Comparison of ENCODE assay signal across 17 mouse cellular contexts in genomic region chr15:32718964-32719311, GRCm38 (mm10).
DNase-seq lines count a peak whose midpoint lies in the region; ATAC-seq and TF ChIP-seq lines count a peak whose summit lies in the region.
"Had no signal": no experiment of that assay in that cellular context is flagged by ENCODE, and none has a peak within 500 bp of the region (broad histone marks: within the 10 kb centered on the region; RNA-seq: fewer than 3 reads in every experiment).

No protein-coding gene starts in this region.

- no peaks in the 10 kb centered on the region for H3K36me3 ChIP-seq in hindbrain, embryonic 13.5 days
- no peaks in the 10 kb centered on the region for H3K36me3 ChIP-seq in hindbrain, embryonic 11.5 days (ENCODE audit: control insufficient read depth, insufficient read depth, low read length)
- no peaks in the 10 kb centered on the region for H3K36me3 ChIP-seq in neural tube, embryonic 11.5 days (ENCODE audit: control insufficient read depth, insufficient read depth, low read length)
- no peaks in the 10 kb centered on the region for H3K36me3 ChIP-seq in forebrain, embryonic 16.5 days (ENCODE audit: control insufficient read depth, insufficient read depth)
- no peaks in the 10 kb centered on the region for H3K36me3 ChIP-seq in neural tube, embryonic 14.5 days (ENCODE audit: control insufficient read depth, insufficient read depth, low read length)
- H3K36me3 ChIP-seq: embryonic facial prominence, embryonic 13.5 days; midbrain, embryonic 12.5 days had no signal

- peak; percentile 24; the same call in 1 of the 2 replicates for ATAC-seq in hindbrain, embryonic 13.5 days (ENCODE audit: low FRiP score)
- ATAC-seq in hindbrain, embryonic 11.5 days (ENCODE audit: low FRiP score), result no peak; the same call in 1 of the 2 replicates
- 0 out of 2 replicates have a peak, but pooled peaks have one; percentile 31 for ATAC-seq in neural tube, embryonic 11.5 days (ENCODE audit: insufficient read depth, low FRiP score, low TSS enrichment)
- ATAC-seq in forebrain, embryonic 16.5 days, result peak; percentile 36; the same call in 1 of the 2 replicates
- ATAC-seq in neural tube, embryonic 14.5 days (ENCODE audit: low read depth), result peak; percentile 58
- ATAC-seq: CD4-positive, CD25-positive, alpha-beta regulatory T cell, adult 4 months had no signal

- no peak overlapping the region for H3K4me3 ChIP-seq in hindbrain, embryonic 13.5 days
- no peak overlapping the region for H3K4me3 ChIP-seq in hindbrain, embryonic 11.5 days (ENCODE audit: low read depth, low read length)
- no peak overlapping the region for H3K4me3 ChIP-seq in neural tube, embryonic 11.5 days (ENCODE audit: low read depth, low read length)
- H3K4me3 ChIP-seq in forebrain, embryonic 16.5 days (replicated peaks; ENCODE audit: low read length), result no peak overlapping the region
- H3K4me3 ChIP-seq in neural tube, embryonic 14.5 days (ENCODE audit: low read depth, low read length), result no peak overlapping the region
- no peak overlapping the region for H3K4me3 ChIP-seq in lung, adult 2 months (replicated peaks; ENCODE audit: extremely low read depth, low read depth, low read length)
- H3K4me3 ChIP-seq: embryonic facial prominence, embryonic 13.5 days; midbrain, embryonic 12.5 days; myocyte had no signal

- no peaks in the 10 kb centered on the region for H3K9me3 ChIP-seq in hindbrain, embryonic 13.5 days
- no peaks in the 10 kb centered on the region for H3K9me3 ChIP-seq in hindbrain, embryonic 11.5 days (ENCODE audit: control insufficient read depth, low read length)
- no peaks in the 10 kb centered on the region for H3K9me3 ChIP-seq in neural tube, embryonic 11.5 days (ENCODE audit: control insufficient read depth, low read length)
- no peaks in the 10 kb centered on the region for H3K9me3 ChIP-seq in forebrain, embryonic 16.5 days (ENCODE audit: control insufficient read depth, low read length)
- no peaks in the 10 kb centered on the region for H3K9me3 ChIP-seq in neural tube, embryonic 14.5 days (ENCODE audit: control insufficient read depth, low read length)
- H3K9me3 ChIP-seq: embryonic facial prominence, embryonic 13.5 days; midbrain, embryonic 12.5 days had no signal

- no peak for TF ChIP-seq POLR2A in lung, adult 2 months (IDR thresholded peaks at IDR 0.05; ENCODE audit: borderline replicate concordance, extremely low read depth, low read depth, low read length)

- H3K27me3 ChIP-seq in hindbrain, embryonic 13.5 days, result no peaks in the 10 kb centered on the region
- H3K27me3 ChIP-seq in hindbrain, embryonic 11.5 days (ENCODE audit: control insufficient read depth, insufficient read depth, low read length), result no peaks in the 10 kb centered on the region
- no peaks in the 10 kb centered on the region for H3K27me3 ChIP-seq in neural tube, embryonic 11.5 days (ENCODE audit: control insufficient read depth, insufficient read depth, low read length)
- no peaks in the 10 kb centered on the region for H3K27me3 ChIP-seq in forebrain, embryonic 16.5 days (replicated peaks; ENCODE audit: control insufficient read depth, insufficient read depth, low read length)
- H3K27me3 ChIP-seq in neural tube, embryonic 14.5 days (ENCODE audit: control insufficient read depth, insufficient read depth, low read length), result no peaks in the 10 kb centered on the region
- H3K27me3 ChIP-seq: embryonic facial prominence, embryonic 13.5 days; midbrain, embryonic 12.5 days had no signal

- TF ChIP-seq CTCF in lung, adult 2 months (IDR thresholded peaks at IDR 0.05; ENCODE audit: insufficient read depth, low read length), result no peak

- 100% methylated on average over 1 of the region's 1 CpGs for WGBS in hindbrain, embryonic 13.5 days
- WGBS in hindbrain, embryonic 11.5 days, result 97% methylated on average over 1 of the region's 1 CpGs
- 97% methylated on average over 1 of the region's 1 CpGs for WGBS in neural tube, embryonic 11.5 days
- WGBS in forebrain, embryonic 16.5 days, result 94% methylated on average over 1 of the region's 1 CpGs
- WGBS in neural tube, embryonic 14.5 days, result 90% methylated on average over 1 of the region's 1 CpGs
- 91% methylated on average over 1 of the region's 1 CpGs for WGBS in lung, adult 2 months

- H3K27ac ChIP-seq in hindbrain, embryonic 13.5 days, result no peak overlapping the region
- H3K27ac ChIP-seq in hindbrain, embryonic 11.5 days (ENCODE audit: low read depth, low read length), result no peak overlapping the region
- no peak overlapping the region for H3K27ac ChIP-seq in neural tube, embryonic 11.5 days (ENCODE audit: low read depth, low read length)
- no peak overlapping the region for H3K27ac ChIP-seq in forebrain, embryonic 16.5 days (ENCODE audit: low read length)
- H3K27ac ChIP-seq in neural tube, embryonic 14.5 days (ENCODE audit: low read depth, low read length), result no peak overlapping the region
- H3K27ac ChIP-seq: embryonic facial prominence, embryonic 13.5 days; kidney, postnatal 0 days; liver, embryonic 14.5 days; midbrain, embryonic 12.5 days; stomach, postnatal 0 days had no signal

- DNase-seq in hindbrain, embryonic 11.5 days (ENCODE audit: low spot score), result no peak
- DNase-seq in neural tube, embryonic 11.5 days (ENCODE audit: low spot score), result no peak
- DNase-seq in neural tube, embryonic 10.5 days (ENCODE audit: extremely low spot score, low spot score), result no peak
- DNase-seq in lung, adult 2 months, result no peak
- DNase-seq: thymus, adult 18-20 months; thymus, postnatal 25 days had no signal

- H3K4me2 ChIP-seq in hindbrain, embryonic 13.5 days, result no peak overlapping the region
- no peak overlapping the region for H3K4me2 ChIP-seq in hindbrain, embryonic 11.5 days (replicated peaks; ENCODE audit: low read depth, low read length)
- no peak overlapping the region for H3K4me2 ChIP-seq in neural tube, embryonic 11.5 days (ENCODE audit: low read depth)
- H3K4me2 ChIP-seq in forebrain, embryonic 16.5 days (ENCODE audit: low read length), result no peak overlapping the region
- no peak overlapping the region for H3K4me2 ChIP-seq in neural tube, embryonic 14.5 days (ENCODE audit: low read depth, low read length)
- H3K4me2 ChIP-seq: embryonic facial prominence, embryonic 13.5 days; lung, embryonic 14.5 days; midbrain, embryonic 12.5 days had no signal

- no peaks in the 10 kb centered on the region for H3K4me1 ChIP-seq in hindbrain, embryonic 13.5 days (replicated peaks)
- H3K4me1 ChIP-seq in hindbrain, embryonic 11.5 days (replicated peaks; ENCODE audit: control insufficient read depth, insufficient read depth, low read length), result no peaks in the 10 kb centered on the region
- no peaks in the 10 kb centered on the region for H3K4me1 ChIP-seq in neural tube, embryonic 11.5 days (ENCODE audit: control insufficient read depth, insufficient read depth, low read length)
- H3K4me1 ChIP-seq in forebrain, embryonic 16.5 days (replicated peaks; ENCODE audit: control insufficient read depth, insufficient read depth, low read length), result peaks cover 3% of the 10 kb centered on the region; the same call in 1 of the 2 replicates
- H3K4me1 ChIP-seq in neural tube, embryonic 14.5 days (ENCODE audit: control insufficient read depth, insufficient read depth, low read length), result no peaks in the 10 kb centered on the region
- no peaks in the 10 kb centered on the region for H3K4me1 ChIP-seq in lung, adult 2 months (ENCODE audit: control insufficient read depth, insufficient read depth, low read length)
- H3K4me1 ChIP-seq: embryonic facial prominence, embryonic 13.5 days; midbrain, embryonic 12.5 days had no signal

- H3K9ac ChIP-seq in hindbrain, embryonic 13.5 days, result no peak overlapping the region
- no peak overlapping the region for H3K9ac ChIP-seq in hindbrain, embryonic 11.5 days (ENCODE audit: low read depth, low read length)
- H3K9ac ChIP-seq in neural tube, embryonic 11.5 days (ENCODE audit: low read length), result no peak overlapping the region
- H3K9ac ChIP-seq in forebrain, embryonic 16.5 days (replicated peaks; ENCODE audit: low read depth, low read length), result no peak overlapping the region
- H3K9ac ChIP-seq in neural tube, embryonic 14.5 days (replicated peaks; ENCODE audit: low read depth, low read length), result no peak overlapping the region
- H3K9ac ChIP-seq: embryonic facial prominence, embryonic 13.5 days; liver, embryonic 14.5 days; lung, embryonic 14.5 days; midbrain, embryonic 12.5 days had no signal
